Mouse (Mus musculus) stomach, embryonic 16.5 days (tissue): ENCODE results near the gene Pabpc4. TPM values are rescaled to one million over a fixed set of nuclear protein-coding genes. Genes with fewer than 3 reads are reported as not detected.
A peak's percentile ranks its signal among the peaks of the same experiment; 100 is the strongest.

Experiments
- ATAC-seq: fragments of 200-750 bp; cut with Nextera tagmentation; 2 replicates; pipeline ENCODE4 v1.8.0; 2017; ENCODE audit warnings: moderate number of reproducible peaks, moderate TSS enrichment; ENCODE audit not compliant: insufficient read depth, low FRiP score
- H3K27ac ChIP-seq: fragments of 300-500 bp; sonication (generic); 2 replicates; pipeline ENCODE4 v1.5.1; 2014; ENCODE audit warnings: low read length
- H3K27me3 ChIP-seq: fragments of 300-500 bp; sonication (generic); 2 replicates; pipeline ENCODE4 v1.6.1; 2014; ENCODE audit warnings: low read length, control low read depth, mixed read lengths; ENCODE audit not compliant: control insufficient read depth, insufficient read depth
- H3K36me3 ChIP-seq: fragments of 300-500 bp; sonication (generic); 2 replicates; pipeline ENCODE4 v1.6.1; 2014; ENCODE audit warnings: low read length; ENCODE audit not compliant: control insufficient read depth, insufficient read depth
- H3K4me1 ChIP-seq: fragments of 300-500 bp; sonication (generic); 2 replicates; pipeline ENCODE4 v1.6.1; 2014; ENCODE audit warnings: low read length, control low read depth, mixed read lengths; ENCODE audit not compliant: control insufficient read depth, insufficient read depth
- H3K4me2 ChIP-seq: fragments of 300-500 bp; sonication (generic); 2 replicates; pipeline ENCODE4 v1.6.1; 2014; ENCODE audit warnings: low read depth, low read length, mixed read lengths
- H3K4me3 ChIP-seq: fragments of 300-500 bp; sonication (generic); replicated peaks from 2 replicates; pipeline ENCODE4 v1.5.1; 2014; ENCODE audit warnings: mild to moderate bottlenecking, low read length
- H3K9ac ChIP-seq: fragments of 300-500 bp; sonication (generic); 2 replicates; pipeline ENCODE4 v1.6.1; 2014; ENCODE audit warnings: low read length
- H3K9me3 ChIP-seq: fragments of 300-500 bp; sonication (generic); replicated peaks from 2 replicates; pipeline ENCODE4 v1.6.1; 2016; ENCODE audit warnings: low read length, control low read depth; ENCODE audit not compliant: control insufficient read depth
- WGBS: fragments of 180-500 bp; shearing (Covaris S2); extraction: QIAGEN DNeasy Blood & Tissue Kit; methylation state at CpG from one replicate; pipeline ENCODE4 v1.1.7; 2014; 5-methylcytosine and 5-hydroxymethylcytosine counted together
- polyA plus RNA-seq: library from polyadenylated mRNA; unstranded; fragments of >200 nt; fragmentation: Nextera tagmentation; extraction: Ambion mirVana; gene quantifications from 2 replicates; pipeline ENCODE4 v1.2.1, GENCODE M21; 2015

The Pabpc4 gene
- polyA plus RNA-seq, 1 experiment from 2014 or later: 42.5 TPM

GRCm38 (mm10) chr4:123342091-123342641 lies 80.0 kb downstream of the Pabpc4 start:
- Histone ChIP-seq H3K27me3 (peaks cover 26% of the 10 kb centered on the region), H3K4me3 (peak overlapping the region; percentile 62), H3K9ac (peak overlapping the region; percentile 63), H3K9me3 (no peaks in the 10 kb centered on the region), H3K36me3 (no peaks in the 10 kb centered on the region), H3K4me2 (peak overlapping the region; percentile 94), H3K27ac (no peak overlapping the region), H3K4me1 (peaks cover 8% of the 10 kb centered on the region)
- 3% methylated on average over 43 of the region's 43 CpGs for WGBS
- ATAC-seq: no peak

DNA sequence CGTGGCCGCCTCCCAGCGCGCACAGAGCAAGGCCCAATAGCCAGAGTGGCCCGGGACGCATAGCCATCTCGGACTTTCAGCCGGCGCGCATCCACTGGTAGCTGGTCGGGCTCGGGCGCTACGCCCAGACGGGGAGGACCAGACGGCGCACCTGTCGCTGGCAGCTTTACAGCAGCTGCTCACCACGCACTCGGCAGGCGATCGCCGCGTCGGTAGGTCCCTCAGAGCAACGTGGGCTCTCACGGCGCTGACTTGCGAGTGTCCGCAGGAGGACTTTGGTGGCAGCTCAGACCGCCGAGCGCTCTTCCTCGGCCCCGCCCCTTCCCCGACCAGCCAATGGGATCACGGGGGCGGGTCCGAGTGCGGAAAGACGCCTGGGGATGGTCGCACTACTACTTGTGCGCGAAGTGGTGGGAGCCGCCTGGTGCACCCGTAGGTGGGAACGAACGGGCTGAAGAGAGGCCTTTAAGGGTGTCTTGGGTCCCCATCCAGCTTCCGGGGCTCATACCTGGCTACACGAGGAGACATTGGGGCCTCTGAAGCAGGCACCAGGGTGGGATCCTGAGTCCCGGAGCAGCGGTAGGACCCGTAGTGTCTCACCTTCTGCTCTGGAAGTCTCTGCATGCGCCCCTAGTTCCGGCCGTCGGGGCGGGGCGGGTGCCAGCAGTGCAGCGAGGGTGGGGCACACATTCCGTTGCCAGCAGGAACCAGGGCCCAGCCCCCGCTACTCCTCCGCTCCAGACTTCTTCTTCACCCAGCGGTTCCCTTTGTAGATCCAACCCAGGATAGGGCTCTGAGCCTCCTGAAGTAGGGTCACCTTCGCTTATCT lies 80.7 kb downstream of the Pabpc4 start, which contains the start of gene Bmp8a:
Bmp8a (minus strand) TSS at position 611 of the 829 bp plus-strand sequence.
- H3K4me1 ChIP-seq: peaks cover 8% of the 10 kb centered on the region
- peak within 1 kb of the TSS; percentile 63 for H3K9ac ChIP-seq
- H3K4me2 ChIP-seq: peak within 1 kb of the TSS; percentile 94
- under 1% methylated on average over 65 of the region's 65 CpGs for WGBS
- H3K9me3 ChIP-seq: no peaks in the 10 kb centered on the region
- no peaks in the 10 kb centered on the region for H3K36me3 ChIP-seq
- ATAC-seq: peak; percentile 82
- H3K4me3 ChIP-seq: peak within 1 kb of the TSS; percentile 62
- H3K27ac ChIP-seq: no peak within 1 kb of the TSS
- peaks cover 26% of the 10 kb centered on the region for H3K27me3 ChIP-seq

GRCm38 (mm10) chr4:123343471-123343789 lies 81.3 kb downstream of the Pabpc4 start:
- H3K27ac ChIP-seq: no peak overlapping the region
- peaks cover 8% of the 10 kb centered on the region for H3K4me1 ChIP-seq
- peak overlapping the region; percentile 94 for H3K4me2 ChIP-seq
- H3K4me3 ChIP-seq: peak overlapping the region; percentile 62
- H3K9me3 ChIP-seq: no peaks in the 10 kb centered on the region
- ATAC-seq: peak; percentile 38
- 0 out of 2 replicates have a peak overlapping the region, but pooled peaks have one; percentile 63 for H3K9ac ChIP-seq
- peaks cover 26% of the 10 kb centered on the region for H3K27me3 ChIP-seq
- 3% methylated on average over 6 of the region's 6 CpGs for WGBS
- 0 out of 2 replicates have a peak, but pooled peaks cover under 1% of the 10 kb centered on the region for H3K36me3 ChIP-seq

Other genes with a start within 250 kb of the Pabpc4 start
- 20.1 and 21.2 TPM in 2 replicates for gene Trit1, start 245.8 kb upstream of the Pabpc4 start, polyA plus RNA-seq
- 0.50 and 0.67 TPM in 2 replicates for gene Bmp8b, start 157.2 kb upstream of the Pabpc4 start, polyA plus RNA-seq
- 0.22 TPM in 1 of 2 replicates, not detected in the other for gene Oxct2b, start 146.1 kb upstream of the Pabpc4 start, polyA plus RNA-seq
- gene Ppie, start 122.4 kb upstream of the Pabpc4 start, polyA plus RNA-seq: 79.4 and 85.4 TPM in 2 replicates
- 3.8 and 4.2 TPM in 2 replicates for gene Hpcal4, start 79.1 kb upstream of the Pabpc4 start, polyA plus RNA-seq
- gene Nt5c1a, start 60.8 kb upstream of the Pabpc4 start, polyA plus RNA-seq: not detected in 2 replicates
- gene Heyl, start 28.8 kb upstream of the Pabpc4 start, polyA plus RNA-seq: 18.5 and 21.3 TPM in 2 replicates
- not detected in 2 replicates for gene Oxct2a, start 61.3 kb downstream of the Pabpc4 start, polyA plus RNA-seq
- gene Bmp8a, start 80.9 kb downstream of the Pabpc4 start, polyA plus RNA-seq: 0.48 and 0.65 TPM in 2 replicates